ENCODE assay signal across 10 mouse cellular contexts in the genomic region with DNA sequence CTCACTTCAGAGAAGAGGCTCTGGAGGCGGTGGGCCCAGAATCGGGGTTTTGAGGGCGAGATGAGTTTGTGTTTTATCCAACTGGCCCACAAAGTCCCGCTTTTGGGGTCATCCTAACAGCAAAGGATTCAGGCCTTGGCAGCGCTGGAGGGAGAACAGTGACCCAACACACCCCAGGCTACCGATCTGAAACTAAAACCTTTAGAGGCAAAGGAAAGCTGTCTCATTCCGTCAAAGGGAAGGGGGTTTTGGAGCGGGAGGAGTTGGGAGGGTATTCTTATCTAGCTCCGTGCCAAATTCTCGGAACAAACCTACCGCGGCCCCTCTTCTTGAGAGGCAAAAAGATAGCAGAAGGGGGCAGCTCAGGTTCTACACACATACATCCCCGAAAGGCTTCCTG.
A peak's percentile ranks its signal among the peaks of the same experiment; 100 is the strongest.
DNase-seq lines count a peak whose midpoint lies in the region; ATAC-seq and TF ChIP-seq lines count a peak whose summit lies in the region.
"Had no signal": no experiment of that assay in that cellular context is flagged by ENCODE, and none has a peak within 500 bp of the region (broad histone marks: within the 10 kb centered on the region; RNA-seq: fewer than 3 reads in every experiment).

No protein-coding gene starts in this region.

- no peaks in the 10 kb centered on the region for H3K36me3 ChIP-seq in heart, postnatal 0 days (replicated peaks; ENCODE audit: control insufficient read depth, insufficient read depth, low read length)
- H3K36me3 ChIP-seq in forebrain, embryonic 13.5 days (ENCODE audit: poor library complexity, severe bottlenecking) = no peaks in the 10 kb centered on the region
- no peaks in the 10 kb centered on the region for H3K36me3 ChIP-seq in limb, embryonic 12.5 days

- no peak for DNase-seq in heart, postnatal 0 days (ENCODE audit: low spot score)
- no peak for DNase-seq in heart, postnatal 25 days (ENCODE audit: low spot score)
- DNase-seq in neural tube, embryonic 10.5 days (ENCODE audit: extremely low spot score, low spot score) = peak; percentile 34
- DNase-seq in adrenal gland, postnatal 10 days = no peak
- DNase-seq in urinary bladder, postnatal 25 days (ENCODE audit: low spot score) = no peak
- no peak for DNase-seq in kidney, adult 18-20 months
- DNase-seq: adrenal gland, adult 8-10 months; cerebellum, postnatal 14 days had no signal

- peaks cover 6% of the 10 kb centered on the region; the same call in 1 of the 2 replicates for H3K4me1 ChIP-seq in heart, postnatal 0 days (ENCODE audit: control insufficient read depth, insufficient read depth)
- peaks cover 77% of the 10 kb centered on the region for H3K4me1 ChIP-seq in forebrain, embryonic 13.5 days
- H3K4me1 ChIP-seq in limb, embryonic 12.5 days (replicated peaks) = peaks cover 25% of the 10 kb centered on the region

- no peaks in the 10 kb centered on the region for H3K9me3 ChIP-seq in heart, postnatal 0 days (replicated peaks; ENCODE audit: control insufficient read depth, low read length)
- no peaks in the 10 kb centered on the region for H3K9me3 ChIP-seq in forebrain, embryonic 13.5 days (replicated peaks)
- no peaks in the 10 kb centered on the region for H3K9me3 ChIP-seq in limb, embryonic 12.5 days

- intact Hi-C loops in heart, postnatal 25 days (cut with DNase I) = loop anchor here (5.0 to 10.0 kb wide), 2 partner anchors 163 to 285 kb away; partner anchors contain the start of gene Pla2g10

- H3K4me2 ChIP-seq in heart, postnatal 0 days (ENCODE audit: low read depth, low read length) = peak overlapping the region; percentile 98; the same call in 1 of the 2 replicates
- peak overlapping the region; percentile 16; the same call in 1 of the 2 replicates for H3K4me2 ChIP-seq in forebrain, embryonic 13.5 days
- H3K4me2 ChIP-seq in limb, embryonic 12.5 days = peak overlapping the region; percentile 99

- 41% methylated on average over 13 of the region's 13 CpGs for WGBS in heart, postnatal 0 days
- 11% methylated on average over 13 of the region's 13 CpGs for WGBS in forebrain, embryonic 13.5 days
- 21% methylated on average over 13 of the region's 13 CpGs for WGBS in limb, embryonic 12.5 days

- TF ChIP-seq CTCF in heart, postnatal 0 days (IDR thresholded peaks at IDR 0.05; ENCODE audit: low read depth) = no peak

- TF ChIP-seq EP300 in heart, postnatal 0 days (IDR thresholded peaks at IDR 0.05; ENCODE audit: low read depth) = no peak

- H3K27me3 ChIP-seq in heart, postnatal 0 days (ENCODE audit: control insufficient read depth, insufficient read depth, low read length) = no peaks in the 10 kb centered on the region
- peaks cover 83% of the 10 kb centered on the region for H3K27me3 ChIP-seq in forebrain, embryonic 13.5 days
- peaks cover 72% of the 10 kb centered on the region for H3K27me3 ChIP-seq in limb, embryonic 12.5 days

- H3K4me3 ChIP-seq in heart, postnatal 0 days (ENCODE audit: low read depth, low read length) = no peak overlapping the region
- no peak overlapping the region for H3K4me3 ChIP-seq in forebrain, embryonic 13.5 days
- peak overlapping the region; percentile 11; the same call in 1 of the 2 replicates for H3K4me3 ChIP-seq in limb, embryonic 12.5 days (replicated peaks)

- H3K9ac ChIP-seq in heart, postnatal 0 days (replicated peaks; ENCODE audit: low read depth, low read length) = no peak overlapping the region
- no peak overlapping the region for H3K9ac ChIP-seq in forebrain, embryonic 13.5 days
- H3K9ac ChIP-seq in limb, embryonic 12.5 days (replicated peaks) = no peak overlapping the region

- ATAC-seq in heart, postnatal 0 days (ENCODE audit: insufficient read depth, low read depth) = no peak
- no peak for ATAC-seq in forebrain, embryonic 13.5 days
- no peak for ATAC-seq in limb, embryonic 12.5 days (ENCODE audit: insufficient number of reproducible peaks, insufficient read depth, low FRiP score, low TSS enrichment, low read depth)

- no peak overlapping the region for H3K27ac ChIP-seq in heart, postnatal 0 days (ENCODE audit: low read depth)
- no peak overlapping the region for H3K27ac ChIP-seq in forebrain, embryonic 13.5 days
- no peak overlapping the region for H3K27ac ChIP-seq in limb, embryonic 12.5 days

Comparison
In these comparisons a context has a peak if more than half of its experiments do, and no peak if none do; other contexts are left out.
1. H3K4me2 ChIP-seq: peak in every context shown above with its lines; median percentile 99 in limb, embryonic 12.5 days; 98 in heart, postnatal 0 days; 16 in forebrain, embryonic 13.5 days.